Mouse (Mus musculus) forebrain, postnatal 0 days (tissue): Measurements from ENCODE around the gene Cacna1b. TPM values are rescaled to one million over a fixed set of nuclear protein-coding genes. Genes with fewer than 3 reads are reported as not detected.
A peak's percentile ranks its signal among the peaks of the same experiment; 100 is the strongest.

Experiments
- ATAC-seq: fragments of 200-750 bp; cut with Nextera tagmentation; 2 replicates; pipeline ENCODE4 v1.8.0; 2017; ENCODE audit warnings: mild to moderate bottlenecking, moderate library complexity
- DNase-seq: peaks from one replicate; pipeline ENCODE4 v3.0.0-alpha.2; 2015
- H3K27ac ChIP-seq: fragments of 300-500 bp; sonication (generic); 2 replicates; pipeline ENCODE4 v1.5.1; 2014; ENCODE audit warnings: low read depth, mild to moderate bottlenecking, antibody characterized with exemption, low read length, moderate library complexity, mixed read lengths
- H3K27me3 ChIP-seq: fragments of 300-500 bp; sonication (generic); 2 replicates; pipeline ENCODE4 v1.6.1; 2014; ENCODE audit warnings: mild to moderate bottlenecking, low read length, mixed read lengths; ENCODE audit not compliant: insufficient read depth
- H3K36me3 ChIP-seq: fragments of 300-500 bp; sonication (generic); 2 replicates; pipeline ENCODE4 v1.6.1; 2014; ENCODE audit warnings: mild to moderate bottlenecking, moderate library complexity; ENCODE audit not compliant: insufficient read depth
- H3K4me1 ChIP-seq: fragments of 300-500 bp; sonication (generic); 2 replicates; pipeline ENCODE4 v1.6.1; 2014; ENCODE audit warnings: antibody characterized with exemption; ENCODE audit not compliant: insufficient read depth
- H3K4me2 ChIP-seq: fragments of 300-500 bp; sonication (generic); 2 replicates; pipeline ENCODE4 v1.6.1; 2014; ENCODE audit warnings: low read depth, mild to moderate bottlenecking, moderate library complexity
- H3K4me3 ChIP-seq: fragments of 300-500 bp; sonication (generic); 2 replicates; pipeline ENCODE4 v1.5.1; 2014; ENCODE audit warnings: low read depth, low read length, mixed read lengths
- H3K9ac ChIP-seq: fragments of 300-500 bp; sonication (generic); 2 replicates; pipeline ENCODE4 v1.6.1; 2014; ENCODE audit warnings: mild to moderate bottlenecking
- H3K9me3 ChIP-seq: fragments of 300-500 bp; sonication (generic); 2 replicates; pipeline ENCODE4 v1.6.1; 2016; ENCODE audit warnings: low read length
- CTCF ChIP-seq: sonication (generic); IDR thresholded peaks from 2 replicates; pipeline ENCODE4 v1.5.1; 2016; ENCODE audit warnings: antibody characterized with exemption, control low read depth, low read depth
- WGBS: fragments of 180-500 bp; shearing (Covaris S2); extraction: QIAGEN DNeasy Blood & Tissue Kit; methylation state at CpG from one replicate; pipeline ENCODE4 v1.1.7; 2014; 5-methylcytosine and 5-hydroxymethylcytosine counted together
- polyA plus RNA-seq: library from polyadenylated mRNA; unstranded; fragments of >200 nt; fragmentation: Nextera tagmentation; extraction: Ambion mirVana; gene quantifications from 2 replicates; pipeline ENCODE4 v1.2.1, GENCODE M21; 2015
- total RNA-seq: library from RNA; depleted of rRNA; stranded (reverse); fragments of >200 nt; gene quantifications from 2 replicates; pipeline ENCODE4 v1.2.3, GENCODE M21; 2014

Gene Cacna1b
- total and polyA plus RNA-seq, 2 experiments from 2014 or later, result 7.9 to 40.4 TPM

DNA sequence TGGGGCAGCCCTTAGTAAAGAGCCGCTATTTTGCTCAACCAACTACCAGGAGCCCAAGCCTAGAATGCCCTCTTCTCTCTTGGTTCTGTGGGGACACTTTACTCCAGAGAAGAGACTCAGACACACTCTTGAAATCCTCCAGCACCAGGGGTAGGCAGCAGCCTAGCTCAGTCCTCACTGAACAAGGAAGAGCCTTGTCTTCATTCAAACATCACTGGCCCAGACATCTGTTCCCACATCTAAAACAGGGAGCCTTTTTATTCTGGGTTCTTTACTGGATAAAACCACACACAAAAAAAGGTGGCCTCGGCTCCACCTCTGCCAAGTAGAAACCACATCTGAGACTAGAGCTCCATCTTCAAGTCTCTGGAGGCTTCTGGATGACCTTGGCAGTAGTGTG is 82.8 kb downstream of the Cacna1b start:
- Histone ChIP-seq H3K36me3 (peaks cover 59% of the 10 kb centered on the region), H3K9me3 (no peaks in the 10 kb centered on the region), H3K4me1 (no peaks in the 10 kb centered on the region), H3K27me3 (no peaks in the 10 kb centered on the region), H3K27ac (no peak overlapping the region), H3K4me2 (no peak overlapping the region), H3K4me3 (no peak overlapping the region), H3K9ac (no peak overlapping the region)
- WGBS, result 89% methylated on average over 2 of the region's 2 CpGs
- no peak for TF ChIP-seq CTCF
- ATAC-seq, result no peak
- no peak for DNase-seq

GRCm38 (mm10) chr2:24679012-24679651 is 83.8 kb downstream of the Cacna1b start:
- 30% methylated on average over 50 of the region's 50 CpGs for WGBS
- H3K4me3 ChIP-seq, result no peak overlapping the region
- no peaks in the 10 kb centered on the region for H3K4me1 ChIP-seq
- no peak overlapping the region for H3K27ac ChIP-seq
- DNase-seq (peak; percentile 63), ATAC-seq (peak; percentile 77)
- no peak overlapping the region for H3K9ac ChIP-seq
- peak; percentile 71 for TF ChIP-seq CTCF
- peaks cover 62% of the 10 kb centered on the region for H3K36me3 ChIP-seq
- H3K4me2 ChIP-seq, result peak overlapping the region; percentile 19
- H3K9me3 ChIP-seq, result no peaks in the 10 kb centered on the region
- H3K27me3 ChIP-seq, result no peaks in the 10 kb centered on the region

GRCm38 (mm10) chr2:24678538-24678937 is 84.4 kb downstream of the Cacna1b start:
- Histone ChIP-seq H3K36me3 (peaks cover 58% of the 10 kb centered on the region), H3K27me3 (no peaks in the 10 kb centered on the region), H3K9me3 (no peaks in the 10 kb centered on the region), H3K4me3 (no peak overlapping the region), H3K4me2 (no peak overlapping the region), H3K27ac (no peak overlapping the region), H3K9ac (no peak overlapping the region), H3K4me1 (no peaks in the 10 kb centered on the region)
- WGBS, result 73% methylated on average over 5 of the region's 5 CpGs
- no peak for TF ChIP-seq CTCF
- DNase-seq (no peak), ATAC-seq (no peak)

- no peak overlapping the region for H3K27ac ChIP-seq
- H3K4me2 ChIP-seq, result no peak overlapping the region
- H3K9me3 ChIP-seq, result no peaks in the 10 kb centered on the region
- H3K27me3 ChIP-seq, result no peaks in the 10 kb centered on the region
- H3K4me3 ChIP-seq, result no peak overlapping the region
- no peaks in the 10 kb centered on the region for H3K4me1 ChIP-seq
- peaks cover 54% of the 10 kb centered on the region for H3K36me3 ChIP-seq
- ATAC-seq, result no peak
- 61% methylated on average over 4 of the region's 4 CpGs for WGBS
- H3K9ac ChIP-seq, result no peak overlapping the region
- DNase-seq, result no peak
- TF ChIP-seq CTCF, result no peak
These were observed 84.8 kb downstream of the Cacna1b start for GRCm38 (mm10) chr2:24678110-24678509.

DNA sequence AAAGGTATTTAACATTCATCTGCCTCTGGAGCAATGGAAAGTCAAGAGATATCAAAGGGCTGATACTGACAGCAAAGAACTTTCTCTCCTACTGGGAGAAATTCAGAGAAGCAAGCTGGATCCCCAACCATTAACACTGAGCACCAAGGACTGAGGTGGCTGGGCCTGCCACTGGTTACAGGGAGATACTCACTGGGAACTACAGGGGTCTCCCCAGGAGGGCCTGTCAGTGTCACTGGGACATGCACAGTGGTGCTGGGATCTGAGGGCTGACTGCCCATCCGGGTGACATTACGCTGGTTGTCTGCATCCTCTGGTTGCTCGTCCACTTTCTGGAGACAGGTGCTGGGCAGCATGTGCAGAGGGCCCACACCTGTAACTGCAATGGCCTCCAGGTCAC is 85.3 kb downstream of the Cacna1b start:
- no peak overlapping the region for H3K4me2 ChIP-seq
- WGBS, result 95% methylated on average over 3 of the region's 3 CpGs
- no peaks in the 10 kb centered on the region for H3K9me3 ChIP-seq
- no peak overlapping the region for H3K9ac ChIP-seq
- TF ChIP-seq CTCF, result no peak
- peaks cover 49% of the 10 kb centered on the region for H3K36me3 ChIP-seq
- H3K4me1 ChIP-seq, result no peaks in the 10 kb centered on the region
- no peak for ATAC-seq
- no peaks in the 10 kb centered on the region for H3K27me3 ChIP-seq
- no peak overlapping the region for H3K4me3 ChIP-seq
- H3K27ac ChIP-seq, result no peak overlapping the region
- DNase-seq, result no peak

GRCm38 (mm10) chr2:24674432-24675006 is 88.4 kb downstream of the Cacna1b start:
- Histone ChIP-seq H3K27me3 (no peaks in the 10 kb centered on the region), H3K4me3 (no peak overlapping the region), H3K9me3 (no peaks in the 10 kb centered on the region), H3K4me1 (no peaks in the 10 kb centered on the region), H3K27ac (no peak overlapping the region), H3K36me3 (peaks cover 26% of the 10 kb centered on the region), H3K4me2 (no peak overlapping the region), H3K9ac (no peak overlapping the region)
- DNase-seq, result no peak
- no peak for TF ChIP-seq CTCF
- ATAC-seq, result no peak
- 81% methylated on average over 6 of the region's 6 CpGs for WGBS

GRCm38 (mm10) chr2:24668598-24668997 is 94.4 kb downstream of the Cacna1b start:
- peak; percentile 58 for ATAC-seq
- H3K27me3 ChIP-seq, result no peaks in the 10 kb centered on the region
- TF ChIP-seq CTCF, result no peak
- H3K4me3 ChIP-seq, result no peak overlapping the region
- peaks cover 8% of the 10 kb centered on the region; the same call in 1 of the 2 replicates for H3K4me1 ChIP-seq
- H3K27ac ChIP-seq, result no peak overlapping the region
- H3K36me3 ChIP-seq, result peaks cover 6% of the 10 kb centered on the region; the same call in 1 of the 2 replicates
- no peak overlapping the region for H3K4me2 ChIP-seq
- no peak overlapping the region for H3K9ac ChIP-seq
- 76% methylated on average over 5 of the region's 5 CpGs for WGBS
- no peaks in the 10 kb centered on the region for H3K9me3 ChIP-seq
- DNase-seq, result peak; percentile 32
